Mouse (Mus musculus) adrenal gland, postnatal 10 days (tissue): Measurements from ENCODE around the gene 6430550D23Rik. TPM values are rescaled to one million over a fixed set of nuclear protein-coding genes. Genes with fewer than 3 reads are reported as not detected.
"Not testable (repeated sequence)": the region's sequence is repeated elsewhere in the genome, so short reads cannot be mapped to it uniquely, and the experiment has no call there.

Experiments used
- DNase-seq: peaks from one replicate; pipeline ENCODE4 v3.0.0; 2021; ENCODE audit warnings: mixed read lengths
- total RNA-seq, 2 experiments: library from RNA; stranded (reverse); gene quantifications; 2 replicates each; pipeline ENCODE4 v1.2.3; 2021

6430550D23Rik gene
- total RNA-seq, 2 experiments from 2014 or later: 2.8 to 4.3 TPM

DNA sequence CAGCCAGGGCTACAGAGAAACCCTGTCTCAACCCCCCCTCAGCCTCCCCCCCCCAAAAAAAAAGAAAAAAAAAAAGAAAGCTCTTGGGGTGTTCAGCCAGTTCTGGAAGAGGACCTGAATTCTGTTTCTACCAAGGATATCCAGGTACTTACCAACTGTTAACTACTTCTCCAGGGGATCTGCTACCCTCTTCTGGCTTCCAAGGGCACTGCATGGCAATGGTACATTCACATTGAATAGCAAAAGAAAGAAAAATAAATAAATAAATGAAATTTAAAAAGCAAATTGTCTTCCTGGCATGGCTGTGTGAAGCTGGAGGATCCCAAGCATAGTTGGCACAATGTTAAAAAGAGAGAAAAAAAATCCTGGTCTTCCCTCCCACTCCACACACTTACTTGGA, 55.8 kb downstream of the 6430550D23Rik start:
- peak; percentile 78 for DNase-seq

DNA sequence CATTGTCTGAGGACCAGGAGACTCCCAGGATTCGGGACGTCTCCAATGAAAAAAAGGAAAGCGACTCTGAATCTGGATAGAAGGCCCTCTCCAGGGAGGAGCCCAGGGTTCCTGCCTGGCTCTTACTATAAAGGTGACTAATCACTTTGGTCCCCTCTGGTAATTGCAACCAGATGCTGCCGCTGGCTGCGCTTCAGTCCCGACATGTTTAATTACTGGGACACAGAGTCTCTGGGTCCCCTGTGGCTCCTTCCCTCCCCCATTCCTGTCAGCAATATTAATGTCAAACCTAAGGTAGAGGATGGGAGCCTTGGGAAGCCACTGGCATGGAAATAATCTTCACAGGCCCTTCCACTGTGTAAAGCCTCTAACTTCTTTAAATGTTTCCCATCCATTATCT, 58.4 kb downstream of the 6430550D23Rik start:
- peak; percentile 17 for DNase-seq

DNA sequence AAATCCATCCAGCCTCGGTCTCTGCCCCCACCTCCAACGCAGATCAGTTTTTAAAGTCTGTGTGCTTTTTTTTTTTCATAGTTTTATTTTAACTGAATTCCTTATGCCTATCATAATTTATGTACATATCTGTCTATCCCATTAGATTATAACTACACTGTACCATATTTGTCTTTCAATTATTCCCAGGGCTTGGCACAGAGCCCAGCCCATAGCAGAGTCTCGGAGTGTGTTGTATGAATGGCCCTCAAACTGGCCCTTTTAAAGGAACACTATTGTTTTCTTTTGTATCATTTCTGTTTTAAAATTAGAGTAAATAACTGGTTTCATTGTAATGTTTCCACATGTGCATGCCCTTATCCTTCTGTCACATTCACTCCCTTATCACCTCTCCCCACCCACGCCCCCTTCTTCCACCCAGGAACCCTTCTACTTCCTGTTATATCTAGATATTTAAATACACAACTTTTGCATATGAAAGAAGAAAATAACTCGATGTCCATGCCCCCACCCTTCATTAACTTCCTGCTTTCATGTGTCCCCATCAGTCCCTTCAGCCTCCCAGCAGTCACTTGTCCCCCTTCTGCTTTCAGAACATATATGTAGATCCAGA, 60.3 kb downstream of the 6430550D23Rik start:
- no peak for DNase-seq

GRCm38 (mm10) chr2:155946499-155946898, 61.3 kb downstream of the 6430550D23Rik start:
- DNase-seq: no peak

- peak; percentile 91 for DNase-seq
Measured at GRCm38 (mm10) chr2:155946069-155946468, 61.7 kb downstream of the 6430550D23Rik start.

DNA sequence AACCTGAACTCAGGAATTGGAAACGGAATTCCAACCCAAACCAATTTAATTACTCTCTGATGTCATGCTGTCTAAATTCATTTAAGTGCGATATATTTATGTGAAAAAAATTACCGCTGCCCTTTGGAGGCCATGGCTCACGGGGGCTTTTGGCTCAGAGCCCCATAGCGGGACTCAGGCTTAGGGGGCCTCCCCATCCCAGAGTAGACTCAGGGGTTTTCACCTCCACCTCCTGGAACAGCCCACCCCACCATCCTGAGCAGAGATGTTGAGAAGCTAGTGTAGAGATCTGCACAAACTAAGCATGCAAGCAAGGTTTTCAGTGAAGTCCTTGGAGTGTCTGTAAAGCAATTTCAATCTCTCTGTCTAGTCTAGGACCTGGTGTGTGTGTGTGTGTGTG, 62.2 kb downstream of the 6430550D23Rik start:
- no peak for DNase-seq

- DNase-seq: peak; percentile 10
Measured at GRCm38 (mm10) chr2:155945124-155945523, 62.7 kb downstream of the 6430550D23Rik start, which contains the start of gene Gdf5. Gene Gdf5, minus strand, starts transcription at chr2:155945367.

DNA sequence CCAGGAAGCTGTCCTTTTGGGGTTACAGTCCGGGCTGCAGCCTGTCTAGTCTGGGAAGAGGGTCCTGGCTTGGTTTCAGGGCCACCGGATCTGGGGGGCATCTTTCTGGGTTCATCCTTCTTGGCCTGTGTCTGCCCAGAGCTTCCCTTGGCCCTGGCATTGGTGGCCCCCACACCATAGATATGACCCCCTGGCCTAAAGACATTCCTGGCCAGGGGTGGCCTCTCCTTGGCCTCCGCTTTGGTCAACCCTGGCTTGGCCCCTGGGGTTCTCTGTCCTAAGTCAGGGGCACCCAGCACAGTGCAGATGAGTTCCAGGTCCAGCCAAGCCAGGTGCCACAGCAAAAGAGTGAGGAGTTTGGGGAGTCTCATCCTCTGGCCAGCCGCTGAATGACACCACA, 63.1 kb downstream of the 6430550D23Rik start:
- DNase-seq: no peak

DNA sequence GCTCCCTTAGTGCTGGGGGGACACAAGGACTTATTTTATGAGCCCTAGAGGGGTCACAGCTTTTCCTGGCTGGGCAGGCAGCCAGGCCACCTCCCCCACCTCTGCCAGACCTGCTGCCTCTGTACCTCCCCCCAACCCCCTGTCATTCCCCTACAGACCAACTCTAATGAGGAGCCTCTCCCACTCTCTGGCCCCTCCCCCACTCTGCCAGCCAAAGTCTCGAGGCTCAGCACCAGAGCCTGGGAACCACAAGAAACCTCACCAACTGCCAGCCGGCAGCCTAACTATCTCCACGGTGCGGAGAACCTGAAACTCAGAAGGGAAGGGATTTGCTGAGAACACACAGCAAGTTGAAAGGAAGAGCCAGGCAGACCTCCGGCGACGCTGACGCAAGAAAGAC, 64.3 kb downstream of the 6430550D23Rik start:
- peak; percentile 16 for DNase-seq

GRCm38 (mm10) chr2:155941697-155942442, 65.9 kb downstream of the 6430550D23Rik start:
- peak; percentile 85 for DNase-seq

GRCm38 (mm10) chr2:155940681-155941080, 67.1 kb downstream of the 6430550D23Rik start, which contains the start of gene Gm15557:
Gene Gm15557, plus strand, starts transcription at chr2:155940728.
- DNase-seq: peak; percentile 23

GRCm38 (mm10) chr2:155939897-155940529, 67.8 kb downstream of the 6430550D23Rik start:
- DNase-seq: peak; percentile 18

GRCm38 (mm10) chr2:155929531-155930442, 78.0 kb downstream of the 6430550D23Rik start, which contains the start of gene Uqcc1:
Gene Uqcc1, minus strand, starts transcription at chr2:155930310.
- peak; percentile 95 for DNase-seq

DNA sequence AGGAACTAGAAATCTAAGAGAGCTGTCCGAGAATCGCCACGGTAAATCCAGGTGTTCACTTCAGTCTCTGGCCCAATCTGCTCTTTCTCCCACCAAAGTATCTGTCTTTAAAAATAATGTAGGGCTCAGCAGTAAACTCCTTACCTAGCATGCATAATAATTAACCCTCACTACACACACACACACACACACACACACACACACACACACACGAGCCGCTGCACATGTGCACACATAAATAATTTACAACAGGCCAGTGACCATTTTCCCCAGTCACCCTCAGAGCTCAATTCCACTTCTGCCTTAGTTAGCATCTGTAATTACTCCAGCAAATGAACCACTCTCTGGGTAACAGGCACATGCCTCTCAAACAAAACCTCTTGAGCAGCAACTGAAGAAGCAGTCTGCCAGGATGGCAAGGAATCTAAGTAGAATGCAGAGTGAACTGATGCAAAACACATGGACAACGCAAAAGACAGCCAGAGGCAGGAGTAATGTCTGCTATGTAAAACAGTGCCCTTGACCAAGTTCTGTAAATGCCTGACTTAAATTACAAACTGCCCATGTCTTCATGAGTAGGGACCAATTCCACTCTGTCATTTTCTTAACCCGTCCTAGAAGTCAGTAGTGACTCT, 78.9 kb downstream of the 6430550D23Rik start:
- no peak for DNase-seq

DNA sequence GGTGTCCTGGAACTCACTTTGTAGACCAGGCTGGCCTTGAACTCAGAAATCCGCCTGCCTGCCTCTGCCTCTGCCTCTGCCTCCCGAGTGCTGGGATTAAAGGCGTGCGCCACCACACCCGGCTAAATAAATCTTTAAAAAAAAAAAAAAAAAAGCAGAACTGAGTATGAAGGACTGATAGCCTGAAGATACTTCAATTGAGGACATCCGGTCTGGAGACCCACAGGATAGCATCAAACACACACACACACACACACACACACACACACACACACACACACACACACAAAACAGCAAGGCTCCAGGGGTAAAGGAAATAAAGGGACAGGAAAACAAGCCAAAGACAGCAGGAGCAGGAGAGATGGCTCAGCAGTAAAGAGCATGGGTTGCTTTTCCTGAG, 82.6 kb downstream of the 6430550D23Rik start:
- DNase-seq: not testable (repeated sequence)

Other genes with a start within 250 kb of the 6430550D23Rik start
- 1 to 10 TPM; 2.5 to 3.4 TPM for gene Mmp24, start 232.6 kb downstream of the 6430550D23Rik start, total RNA-seq
- 10 to 100 TPM; 54.2 to 56.7 TPM for gene BC029722, start 188.6 kb downstream of the 6430550D23Rik start, total RNA-seq
- 100 to 1,000 TPM; 106 to 121 TPM for gene Eif6, start 181.1 kb downstream of the 6430550D23Rik start, total RNA-seq
- gene Fam83c, start 173.1 kb downstream of the 6430550D23Rik start, total RNA-seq: not detected
- gene Uqcc1, start 77.7 kb downstream of the 6430550D23Rik start, total RNA-seq: 100 to 1,000 TPM; 126 to 179 TPM
- gene Gm15557, start 67.2 kb downstream of the 6430550D23Rik start, total RNA-seq: not detected
- gene Gdf5, start 62.6 kb downstream of the 6430550D23Rik start, total RNA-seq: 1 to 10 TPM; 1.6 to 3.5 TPM
- 10 to 100 TPM; 12.9 to 17.0 TPM for gene Cep250, start 51.5 kb downstream of the 6430550D23Rik start, total RNA-seq
- gene Ergic3, start 68 bp upstream of the 6430550D23Rik start, total RNA-seq: 100 to 1,000 TPM; 164 to 172 TPM
- gene Fer1l4, start 45.0 kb upstream of the 6430550D23Rik start, total RNA-seq: not detected
- gene Spag4, start 57.2 kb upstream of the 6430550D23Rik start, total RNA-seq: 1 to 10 TPM; 4.1 to 4.7 TPM
- gene Cpne1, start 104.0 kb upstream of the 6430550D23Rik start, total RNA-seq: 10 to 100 TPM; 44.4 to 47.5 TPM
- gene Rbm12, start 104.0 kb upstream of the 6430550D23Rik start, total RNA-seq: 10 to 100 TPM; 23.3 to 25.0 TPM
- 10 to 100 TPM; 21.3 to 24.5 TPM for gene Gm28036, start 119.1 kb upstream of the 6430550D23Rik start, total RNA-seq
- gene Romo1, start 136.1 kb upstream of the 6430550D23Rik start, total RNA-seq: 100 to 1,000 TPM; 406 to 407 TPM
- 10 to 100 TPM; 72.0 to 78.8 TPM for gene Nfs1, start 136.2 kb upstream of the 6430550D23Rik start, total RNA-seq
- gene Rbm39, start 172.3 kb upstream of the 6430550D23Rik start, total RNA-seq: 100 to 1,000 TPM; 286 to 394 TPM
- gene Phf20, start 188.5 kb upstream of the 6430550D23Rik start, total RNA-seq: 10 to 100 TPM; 35.9 to 38.0 TPM